Comparison of ENCODE assay signal across 11 mouse cellular contexts in genomic region chr12:101002801-101003513, GRCm38 (mm10). TPM values are rescaled to one million over a fixed set of nuclear protein-coding genes. Genes with fewer than 3 reads are reported as not detected.
DNase-seq lines count a peak whose midpoint lies in the region; ATAC-seq lines count a peak whose summit lies in the region.
"Had no signal": no experiment of that assay in that cellular context is flagged by ENCODE, and none has a peak within 500 bp of the region (broad histone marks: within the 10 kb centered on the region; RNA-seq: fewer than 3 reads in every experiment).

No protein-coding gene starts in this region.

- H3K27me3 ChIP-seq in midbrain, embryonic 10.5 days (ENCODE audit: low read depth, poor library complexity, severe bottlenecking), result no peaks in the 10 kb centered on the region; the same call in 1 of the 2 replicates
- H3K27me3 ChIP-seq in midbrain, embryonic 16.5 days (ENCODE audit: control insufficient read depth, insufficient read depth, low read depth, low read length), result no peaks in the 10 kb centered on the region
- no peaks in the 10 kb centered on the region for H3K27me3 ChIP-seq in embryonic facial prominence, embryonic 15.5 days
- no peaks in the 10 kb centered on the region for H3K27me3 ChIP-seq in kidney, embryonic 16.5 days (ENCODE audit: insufficient read depth, low read length)

- no peak overlapping the region for H3K4me3 ChIP-seq in midbrain, embryonic 10.5 days
- no peak overlapping the region for H3K4me3 ChIP-seq in midbrain, embryonic 16.5 days (ENCODE audit: low read depth, low read length)
- H3K4me3 ChIP-seq in embryonic facial prominence, embryonic 15.5 days (replicated peaks), result no peak overlapping the region
- H3K4me3 ChIP-seq in kidney, embryonic 16.5 days (ENCODE audit: low read length), result no peak overlapping the region

- DNase-seq in midbrain, embryonic 10.5 days (ENCODE audit: low spot score), result no peak
- DNase-seq in yolk sac, embryonic 10.5 days (ENCODE audit: low spot score), result peak; percentile 59
- DNase-seq in gastrocnemius, adult 18-20 months (ENCODE audit: low spot score), result no peak
- no peak for DNase-seq in adrenal gland, adult 2 months
- DNase-seq: gastrocnemius, postnatal 36 days; heart, postnatal 14 days; lung, postnatal 14 days; thymus, adult 2 months had no signal

- no peaks in the 10 kb centered on the region for H3K9me3 ChIP-seq in midbrain, embryonic 10.5 days (replicated peaks)
- no peaks in the 10 kb centered on the region for H3K9me3 ChIP-seq in midbrain, embryonic 16.5 days (replicated peaks; ENCODE audit: control insufficient read depth, low read length, poor library complexity, severe bottlenecking)
- no peaks in the 10 kb centered on the region for H3K9me3 ChIP-seq in embryonic facial prominence, embryonic 15.5 days (replicated peaks)
- H3K9me3 ChIP-seq in kidney, embryonic 16.5 days (ENCODE audit: low read length), result no peaks in the 10 kb centered on the region

- ATAC-seq in midbrain, embryonic 16.5 days, result no peak
- no peak for ATAC-seq in embryonic facial prominence, embryonic 15.5 days (ENCODE audit: insufficient number of reproducible peaks, low FRiP score, low TSS enrichment, low read depth)
- peak; percentile 88 for ATAC-seq in kidney, embryonic 16.5 days (ENCODE audit: low FRiP score, low TSS enrichment)

- H3K27ac ChIP-seq in midbrain, embryonic 10.5 days (replicated peaks), result peak overlapping the region; percentile 35
- no peak overlapping the region for H3K27ac ChIP-seq in midbrain, embryonic 16.5 days (ENCODE audit: low read length)
- peak overlapping the region; percentile 74 for H3K27ac ChIP-seq in embryonic facial prominence, embryonic 15.5 days (replicated peaks)
- peak overlapping the region; percentile 78 for H3K27ac ChIP-seq in kidney, embryonic 16.5 days (ENCODE audit: low read length)

- H3K9ac ChIP-seq in midbrain, embryonic 16.5 days (ENCODE audit: low read depth, low read length), result no peak overlapping the region
- H3K9ac ChIP-seq in embryonic facial prominence, embryonic 15.5 days, result no peak overlapping the region
- H3K9ac ChIP-seq in kidney, embryonic 16.5 days (replicated peaks; ENCODE audit: low read length), result no peak overlapping the region

- peaks cover 92% of the 10 kb centered on the region for H3K4me1 ChIP-seq in midbrain, embryonic 10.5 days
- peaks cover 30% of the 10 kb centered on the region for H3K4me1 ChIP-seq in midbrain, embryonic 16.5 days (ENCODE audit: control insufficient read depth, insufficient read depth, low read length)
- peaks cover 33% of the 10 kb centered on the region for H3K4me1 ChIP-seq in embryonic facial prominence, embryonic 15.5 days
- peaks cover 77% of the 10 kb centered on the region for H3K4me1 ChIP-seq in kidney, embryonic 16.5 days (ENCODE audit: insufficient read depth, low read length)

- no peak overlapping the region for H3K4me2 ChIP-seq in midbrain, embryonic 16.5 days (ENCODE audit: low read length)
- no peak overlapping the region for H3K4me2 ChIP-seq in embryonic facial prominence, embryonic 15.5 days (replicated peaks)
- no peak overlapping the region for H3K4me2 ChIP-seq in kidney, embryonic 16.5 days (replicated peaks; ENCODE audit: low read depth, low read length)

- H3K36me3 ChIP-seq in midbrain, embryonic 10.5 days, result peaks cover 13% of the 10 kb centered on the region; the same call in 1 of the 2 replicates
- no peaks in the 10 kb centered on the region for H3K36me3 ChIP-seq in midbrain, embryonic 16.5 days (ENCODE audit: control insufficient read depth, insufficient read depth, low read length)
- no peaks in the 10 kb centered on the region for H3K36me3 ChIP-seq in embryonic facial prominence, embryonic 15.5 days
- no peaks in the 10 kb centered on the region for H3K36me3 ChIP-seq in kidney, embryonic 16.5 days (ENCODE audit: insufficient read depth, low read length)

- 37% methylated on average over 4 of the region's 4 CpGs for WGBS in midbrain, embryonic 10.5 days
- 49% methylated on average over 4 of the region's 4 CpGs for WGBS in midbrain, embryonic 16.5 days
- WGBS in embryonic facial prominence, embryonic 15.5 days, result 29% methylated on average over 4 of the region's 4 CpGs
- 18% methylated on average over 4 of the region's 4 CpGs for WGBS in kidney, embryonic 16.5 days

RNA-seq across cellular contexts. Expression of gene Ccdc88c, which starts 25.9 kb away (rescaled TPM):
- 14.8 and 15.8 TPM in 2 replicates for polyA plus RNA-seq in midbrain, embryonic 10.5 days (2016; fragmentation: Nextera tagmentation; extraction: Ambion mirVana)
- 12.0 and 12.5 TPM in 2 replicates for polyA plus RNA-seq in midbrain, embryonic 16.5 days (2015; fragmentation: Nextera tagmentation; extraction: Ambion mirVana)
- polyA plus RNA-seq in embryonic facial prominence, embryonic 15.5 days (2015; fragmentation: Nextera tagmentation; extraction: Ambion mirVana), result 6.7 and 7.3 TPM in 2 replicates
- 12.0 and 14.3 TPM in 2 replicates for polyA plus RNA-seq in kidney, embryonic 16.5 days (2015; fragmentation: Nextera tagmentation; extraction: Ambion mirVana)
- 10 to 100 TPM; 30.1 to 34.5 TPM for total RNA-seq in gastrocnemius, adult 18-20 months (2021)
- 1 to 10 TPM; 1.8 to 2.2 TPM for total RNA-seq in adrenal gland, adult 2 months (2021)
- polyA plus RNA-seq in adrenal gland, adult 2 months (2012; rRNA removed), result 1.3 and 1.5 TPM in 2 replicates
